Mouse (Mus musculus): Measurements from ENCODE around the gene Mfsd4b5. TPM values are rescaled to one million over a fixed set of nuclear protein-coding genes. Genes with fewer than 3 reads are reported as not detected.

Gene Mfsd4b5
- polyA plus RNA-seq, 1 experiment: 0.74 TPM

DNA sequence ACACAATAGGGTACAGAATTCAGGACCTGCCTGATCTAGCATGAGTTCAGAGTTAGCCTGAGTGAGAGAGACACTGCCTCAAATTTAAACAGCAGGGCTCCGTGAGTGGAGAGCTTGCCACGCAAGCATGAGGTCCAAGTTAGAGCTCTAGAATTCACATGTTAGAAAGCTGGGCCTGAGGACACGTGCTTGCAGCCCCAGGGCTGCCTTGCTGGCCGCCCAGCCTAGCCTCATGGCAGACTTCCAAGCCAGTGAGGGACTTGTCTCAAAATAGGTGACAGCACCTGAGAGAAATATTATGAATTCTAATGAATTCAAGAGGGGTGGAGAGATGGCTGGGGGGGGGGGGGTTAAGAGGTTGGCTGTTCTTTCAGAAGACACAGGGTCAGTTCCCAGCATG lies 21.5 kb upstream of the Mfsd4b5 start:
- Histone ChIP-seq H3K36me3 (ENCODE audit: control insufficient read depth, insufficient read depth, low read length) (no peaks in the 10 kb centered on the region), H3K27me3 (ENCODE audit: control insufficient read depth, insufficient read depth, low read length) (no peaks in the 10 kb centered on the region), H3K4me3 (ENCODE audit: low read depth, low read length) (no peak overlapping the region), H3K27ac (ENCODE audit: insufficient read depth, low read depth, low read length) (no peak overlapping the region), H3K4me1 (ENCODE audit: control insufficient read depth, insufficient read depth, insufficient read length, low read length) (no peaks in the 10 kb centered on the region)
- TF ChIP-seq CTCF (IDR thresholded peaks at IDR 0.05; ENCODE audit: extremely low read depth, insufficient read length, insufficient replicate concordance, low read depth, low read length) (no peak), POLR2A (IDR thresholded peaks at IDR 0.05; ENCODE audit: low read depth, low read length) (no peak)
- 90% methylated on average over 4 of the region's 4 CpGs for WGBS

DNA sequence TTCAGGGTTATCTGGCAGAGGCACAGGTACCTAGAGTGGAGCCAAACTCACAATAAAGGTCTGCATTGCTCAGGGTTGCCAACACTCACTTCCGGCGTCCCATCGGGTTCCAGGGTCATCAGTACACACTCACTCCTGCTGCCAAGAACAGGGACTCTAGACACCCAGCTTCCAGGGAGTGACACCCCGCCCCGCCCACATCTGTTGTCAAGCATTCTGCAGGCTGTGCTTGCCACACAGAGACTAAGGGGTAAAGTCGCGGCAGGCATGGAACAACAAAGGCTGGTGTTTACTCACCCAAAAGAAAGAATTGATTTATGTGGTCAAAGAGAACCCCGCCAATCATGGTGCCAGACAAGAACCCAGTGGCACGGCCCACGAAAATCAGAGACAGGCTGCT lies 20.5 kb upstream of the Mfsd4b5 start:
- Histone ChIP-seq H3K36me3 (ENCODE audit: control insufficient read depth, insufficient read depth, low read length) (no peaks in the 10 kb centered on the region), H3K27ac (ENCODE audit: insufficient read depth, low read depth, low read length) (no peak overlapping the region), H3K4me3 (ENCODE audit: low read depth, low read length) (no peak overlapping the region), H3K27me3 (ENCODE audit: control insufficient read depth, insufficient read depth, low read length) (no peaks in the 10 kb centered on the region), H3K4me1 (ENCODE audit: control insufficient read depth, insufficient read depth, insufficient read length, low read length) (no peaks in the 10 kb centered on the region)
- TF ChIP-seq CTCF (IDR thresholded peaks at IDR 0.05; ENCODE audit: extremely low read depth, insufficient read length, insufficient replicate concordance, low read depth, low read length) (no peak), POLR2A (IDR thresholded peaks at IDR 0.05; ENCODE audit: low read depth, low read length) (no peak)
- WGBS: 41% methylated on average over 10 of the region's 10 CpGs

GRCm38 (mm10) chr10:40000746-40001145 lies 14.3 kb upstream of the Mfsd4b5 start:
- WGBS: 89% methylated on average over 2 of the region's 2 CpGs
- TF ChIP-seq CTCF (IDR thresholded peaks at IDR 0.05; ENCODE audit: extremely low read depth, insufficient read length, insufficient replicate concordance, low read depth, low read length) (no peak), POLR2A (IDR thresholded peaks at IDR 0.05; ENCODE audit: low read depth, low read length) (no peak)
- Histone ChIP-seq H3K27ac (ENCODE audit: insufficient read depth, low read depth, low read length) (no peak overlapping the region), H3K27me3 (ENCODE audit: control insufficient read depth, insufficient read depth, low read length) (no peaks in the 10 kb centered on the region), H3K36me3 (ENCODE audit: control insufficient read depth, insufficient read depth, low read length) (no peaks in the 10 kb centered on the region), H3K4me1 (ENCODE audit: control insufficient read depth, insufficient read depth, insufficient read length, low read length) (no peaks in the 10 kb centered on the region), H3K4me3 (ENCODE audit: low read depth, low read length) (no peak overlapping the region)

DNA sequence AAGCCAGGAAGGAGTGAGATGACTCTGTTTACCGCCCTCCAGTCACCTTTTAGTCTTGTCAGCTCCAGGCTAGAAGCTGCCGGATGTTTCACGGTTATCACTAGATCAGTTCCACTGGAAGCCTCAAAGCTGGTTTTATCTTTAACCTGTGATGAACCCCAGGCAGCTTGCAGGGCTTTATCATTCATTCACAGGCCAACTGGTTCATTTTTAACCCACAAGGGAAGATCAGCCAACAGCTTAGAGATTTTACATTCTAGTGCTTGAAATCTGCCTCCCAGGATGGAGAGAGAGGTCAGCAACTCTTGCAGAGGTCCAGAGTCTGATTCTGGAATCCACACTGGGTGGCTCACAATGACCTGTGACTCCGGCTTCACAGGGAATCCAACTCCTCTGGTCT lies 4.7 kb upstream of the Mfsd4b5 start:
- WGBS: 43% methylated on average over 4 of the region's 4 CpGs
- Histone ChIP-seq H3K4me3 (ENCODE audit: low read depth, low read length) (no peak overlapping the region), H3K27ac (ENCODE audit: insufficient read depth, low read depth, low read length) (no peak overlapping the region), H3K4me1 (ENCODE audit: control insufficient read depth, insufficient read depth, insufficient read length, low read length) (no peaks in the 10 kb centered on the region), H3K36me3 (ENCODE audit: control insufficient read depth, insufficient read depth, low read length) (no peaks in the 10 kb centered on the region), H3K27me3 (ENCODE audit: control insufficient read depth, insufficient read depth, low read length) (no peaks in the 10 kb centered on the region)
- TF ChIP-seq CTCF (IDR thresholded peaks at IDR 0.05; ENCODE audit: extremely low read depth, insufficient read length, insufficient replicate concordance, low read depth, low read length) (no peak), POLR2A (IDR thresholded peaks at IDR 0.05; ENCODE audit: low read depth, low read length) (no peak)

DNA sequence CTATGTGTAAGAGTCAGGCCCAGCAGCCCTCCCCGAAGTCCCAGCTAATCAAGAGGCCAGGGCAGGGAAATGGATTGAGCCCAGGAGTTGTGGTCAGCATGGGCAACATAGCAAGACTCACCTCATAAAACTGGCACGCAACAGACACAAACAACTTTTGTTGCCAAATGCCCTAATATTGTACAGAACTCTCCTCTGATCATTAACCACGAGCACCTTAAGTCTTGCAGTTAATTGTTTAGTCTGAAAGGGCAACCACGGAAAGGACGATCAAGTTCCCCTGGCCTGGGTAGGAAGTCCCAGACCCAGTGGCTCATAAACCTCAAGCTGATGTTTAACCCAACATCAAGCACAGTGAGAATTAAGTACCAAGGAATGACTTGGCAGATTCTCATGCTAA lies 3.8 kb downstream of the Mfsd4b5 start:
- no peaks in the 10 kb centered on the region for H3K36me3 ChIP-seq (ENCODE audit: control insufficient read depth, insufficient read depth, low read length)
- H3K27ac ChIP-seq (ENCODE audit: insufficient read depth, low read depth, low read length): no peak overlapping the region
- TF ChIP-seq POLR2A (IDR thresholded peaks at IDR 0.05; ENCODE audit: low read depth, low read length): no peak
- no peak for TF ChIP-seq CTCF (IDR thresholded peaks at IDR 0.05; ENCODE audit: extremely low read depth, insufficient read length, insufficient replicate concordance, low read depth, low read length)
- no peak overlapping the region for H3K4me3 ChIP-seq (ENCODE audit: low read depth, low read length)
- H3K27me3 ChIP-seq (ENCODE audit: control insufficient read depth, insufficient read depth, low read length): no peaks in the 10 kb centered on the region
- 34% methylated on average over 5 of the region's 5 CpGs for WGBS
- no peaks in the 10 kb centered on the region for H3K4me1 ChIP-seq (ENCODE audit: control insufficient read depth, insufficient read depth, insufficient read length, low read length)

- TF ChIP-seq POLR2A (IDR thresholded peaks at IDR 0.05; ENCODE audit: low read depth, low read length) (no peak), CTCF (IDR thresholded peaks at IDR 0.05; ENCODE audit: extremely low read depth, insufficient read length, insufficient replicate concordance, low read depth, low read length) (no peak)
- Histone ChIP-seq H3K36me3 (ENCODE audit: control insufficient read depth, insufficient read depth, low read length) (no peaks in the 10 kb centered on the region), H3K4me1 (ENCODE audit: control insufficient read depth, insufficient read depth, insufficient read length, low read length) (no peaks in the 10 kb centered on the region), H3K4me3 (ENCODE audit: low read depth, low read length) (no peak overlapping the region), H3K27ac (ENCODE audit: insufficient read depth, low read depth, low read length) (no peak overlapping the region), H3K27me3 (ENCODE audit: control insufficient read depth, insufficient read depth, low read length) (no peaks in the 10 kb centered on the region)
- WGBS: 97% methylated on average over 1 of the region's 1 CpGs
Observed at GRCm38 (mm10) chr10:39978231-39978630, 8.2 kb downstream of the Mfsd4b5 start.

DNA sequence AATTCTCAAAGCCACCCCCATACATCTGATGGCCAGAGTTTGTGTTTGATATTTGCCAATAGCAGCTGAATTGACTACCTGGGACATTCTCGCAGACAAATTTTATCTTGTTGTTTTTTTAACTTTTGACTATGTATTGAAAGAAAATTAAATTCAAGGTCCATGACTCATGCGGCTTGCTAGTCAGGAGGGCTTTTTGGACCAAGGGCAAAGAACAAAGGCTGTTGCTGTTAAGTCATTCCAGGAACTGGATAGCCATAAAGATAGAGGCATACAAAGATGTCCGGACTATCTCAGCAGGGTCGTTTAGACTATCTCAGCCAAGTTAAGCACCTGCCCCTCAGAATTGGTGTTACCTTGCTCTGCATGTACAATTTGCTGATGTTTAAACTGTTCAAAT lies 9.1 kb downstream of the Mfsd4b5 start:
- Histone ChIP-seq H3K27ac (ENCODE audit: insufficient read depth, low read depth, low read length) (no peak overlapping the region), H3K4me3 (ENCODE audit: low read depth, low read length) (no peak overlapping the region), H3K4me1 (ENCODE audit: control insufficient read depth, insufficient read depth, insufficient read length, low read length) (no peaks in the 10 kb centered on the region), H3K27me3 (ENCODE audit: control insufficient read depth, insufficient read depth, low read length) (no peaks in the 10 kb centered on the region), H3K36me3 (ENCODE audit: control insufficient read depth, insufficient read depth, low read length) (no peaks in the 10 kb centered on the region)
- TF ChIP-seq POLR2A (IDR thresholded peaks at IDR 0.05; ENCODE audit: low read depth, low read length): no peak
- 73% methylated on average over 4 of the region's 4 CpGs for whole genome bisulfite sequencing

- TF ChIP-seq CTCF (IDR thresholded peaks at IDR 0.05; ENCODE audit: extremely low read depth, insufficient read length, insufficient replicate concordance, low read depth, low read length) (no peak), POLR2A (IDR thresholded peaks at IDR 0.05; ENCODE audit: low read depth, low read length) (no peak)
- 57% methylated on average over 2 of the region's 2 CpGs for WGBS
- H3K27me3 ChIP-seq (ENCODE audit: control insufficient read depth, insufficient read depth, low read length): no peaks in the 10 kb centered on the region
- H3K4me1 ChIP-seq (ENCODE audit: control insufficient read depth, insufficient read depth, insufficient read length, low read length): no peaks in the 10 kb centered on the region
- no peaks in the 10 kb centered on the region for H3K36me3 ChIP-seq (ENCODE audit: control insufficient read depth, insufficient read depth, low read length)
- no peak overlapping the region for H3K4me3 ChIP-seq (ENCODE audit: low read depth, low read length)
- H3K27ac ChIP-seq (ENCODE audit: insufficient read depth, low read depth, low read length): no peak overlapping the region
Observed at GRCm38 (mm10) chr10:39975771-39976170, 10.7 kb downstream of the Mfsd4b5 start.
